Mouse (Mus musculus) embryonic facial prominence, embryonic 15.5 days (tissue): Measurements from ENCODE around the gene Wdr25. TPM values are rescaled to one million over a fixed set of nuclear protein-coding genes. Genes with fewer than 3 reads are reported as not detected.
A peak's percentile ranks its signal among the peaks of the same experiment; 100 is the strongest.

Experiments used
- ATAC-seq: fragments of 200-750 bp; cut with Nextera tagmentation; 2 replicates; pipeline ENCODE4 v1.8.0; 2017; ENCODE audit warnings: low read depth, moderate TSS enrichment; ENCODE audit not compliant: insufficient number of reproducible peaks, low FRiP score, low TSS enrichment
- H3K27ac ChIP-seq: fragments of 300-500 bp; sonication (generic); replicated peaks from 2 replicates; pipeline ENCODE4 v1.5.1; 2015; ENCODE audit warnings: mild to moderate bottlenecking, inconsistent platforms
- H3K27me3 ChIP-seq: fragments of 300-500 bp; sonication (generic); 2 replicates; pipeline ENCODE4 v1.6.1; 2015; ENCODE audit warnings: inconsistent platforms
- H3K36me3 ChIP-seq: fragments of 300-500 bp; sonication (generic); 2 replicates; pipeline ENCODE4 v1.6.1; 2015; ENCODE audit warnings: mild to moderate bottlenecking, inconsistent platforms
- H3K4me1 ChIP-seq: fragments of 300-500 bp; sonication (generic); 2 replicates; pipeline ENCODE4 v1.6.1; 2015; ENCODE audit warnings: inconsistent platforms
- H3K4me2 ChIP-seq: fragments of 300-500 bp; sonication (generic); replicated peaks from 2 replicates; pipeline ENCODE4 v1.6.1; 2015; ENCODE audit warnings: mild to moderate bottlenecking, inconsistent platforms
- H3K4me3 ChIP-seq: fragments of 300-500 bp; sonication (generic); replicated peaks from 2 replicates; pipeline ENCODE4 v1.5.1; 2015; ENCODE audit warnings: mild to moderate bottlenecking, inconsistent platforms
- H3K9ac ChIP-seq: fragments of 300-500 bp; sonication (generic); 2 replicates; pipeline ENCODE4 v1.6.1; 2015; ENCODE audit warnings: inconsistent platforms
- H3K9me3 ChIP-seq: fragments of 300-500 bp; sonication (generic); replicated peaks from 2 replicates; pipeline ENCODE4 v1.6.1; 2016; ENCODE audit warnings: inconsistent platforms
- WGBS: fragments of 180-500 bp; shearing (Covaris S2); methylation state at CpG from one replicate; pipeline ENCODE4 v1.1.7; 2015; 5-methylcytosine and 5-hydroxymethylcytosine counted together
- polyA plus RNA-seq: library from polyadenylated mRNA; unstranded; fragments of >200 nt; fragmentation: Nextera tagmentation; extraction: Ambion mirVana; gene quantifications from 2 replicates; pipeline ENCODE4 v1.2.1, GENCODE M21; 2015

The Wdr25 gene
- polyA plus RNA-seq, 1 experiment from 2014 or later: 9.9 TPM

- no peak overlapping the region for H3K4me2 ChIP-seq
- WGBS: 86% methylated on average over 6 of the region's 6 CpGs
- peaks cover 84% of the 10 kb centered on the region for H3K36me3 ChIP-seq
- no peak for ATAC-seq
- no peaks in the 10 kb centered on the region for H3K27me3 ChIP-seq
- no peak overlapping the region for H3K4me3 ChIP-seq
- no peaks in the 10 kb centered on the region for H3K9me3 ChIP-seq
- H3K4me1 ChIP-seq: no peaks in the 10 kb centered on the region
- no peak overlapping the region for H3K27ac ChIP-seq
- no peak overlapping the region for H3K9ac ChIP-seq
These were observed 28.4 kb upstream of the Wdr25 start for GRCm38 (mm10) chr12:108865007-108865494.

GRCm38 (mm10) chr12:108869575-108869974, 23.9 kb upstream of the Wdr25 start:
- Histone ChIP-seq H3K36me3 (peaks cover 74% of the 10 kb centered on the region), H3K4me3 (no peak overlapping the region), H3K27ac (no peak overlapping the region), H3K4me2 (no peak overlapping the region), H3K4me1 (no peaks in the 10 kb centered on the region), H3K9me3 (no peaks in the 10 kb centered on the region), H3K9ac (no peak overlapping the region), H3K27me3 (no peaks in the 10 kb centered on the region)
- 74% methylated on average over 2 of the region's 2 CpGs for WGBS
- no peak for ATAC-seq

- H3K36me3 ChIP-seq: peaks cover 74% of the 10 kb centered on the region
- no peak for ATAC-seq
- no peak overlapping the region for H3K4me3 ChIP-seq
- no peaks in the 10 kb centered on the region for H3K9me3 ChIP-seq
- no peaks in the 10 kb centered on the region for H3K27me3 ChIP-seq
- WGBS: 82% methylated on average over 5 of the region's 5 CpGs
- no peak overlapping the region for H3K4me2 ChIP-seq
- no peaks in the 10 kb centered on the region for H3K4me1 ChIP-seq
- H3K27ac ChIP-seq: no peak overlapping the region
- H3K9ac ChIP-seq: no peak overlapping the region
These were observed 20.3 kb upstream of the Wdr25 start for GRCm38 (mm10) chr12:108873122-108873521.

GRCm38 (mm10) chr12:108879138-108879537, 14.3 kb upstream of the Wdr25 start:
- WGBS: 89% methylated on average over 4 of the region's 4 CpGs
- H3K27ac ChIP-seq: no peak overlapping the region
- H3K9ac ChIP-seq: no peak overlapping the region

GRCm38 (mm10) chr12:108880606-108881005, 12.8 kb upstream of the Wdr25 start:
- WGBS: 96% methylated on average over 5 of the region's 5 CpGs
- no peak overlapping the region for H3K9ac ChIP-seq
- no peaks in the 10 kb centered on the region for H3K27me3 ChIP-seq
- ATAC-seq: no peak
- no peak overlapping the region for H3K4me2 ChIP-seq
- no peak overlapping the region for H3K27ac ChIP-seq
- no peaks in the 10 kb centered on the region for H3K9me3 ChIP-seq
- H3K4me3 ChIP-seq: no peak overlapping the region
- H3K36me3 ChIP-seq: peaks cover 72% of the 10 kb centered on the region
- H3K4me1 ChIP-seq: no peaks in the 10 kb centered on the region

More at GRCm38 (mm10) chr12:108879138-108879537, 14.3 kb upstream of the Wdr25 start:
- Histone ChIP-seq H3K9me3 (no peaks in the 10 kb centered on the region), H3K4me1 (no peaks in the 10 kb centered on the region), H3K4me2 (no peak overlapping the region), H3K36me3 (peaks cover 73% of the 10 kb centered on the region), H3K27me3 (no peaks in the 10 kb centered on the region), H3K4me3 (no peak overlapping the region)
- ATAC-seq: no peak

GRCm38 (mm10) chr12:108881192-108881591, 12.2 kb upstream of the Wdr25 start:
- H3K27me3 ChIP-seq: no peaks in the 10 kb centered on the region
- H3K9me3 ChIP-seq: no peaks in the 10 kb centered on the region
- peaks cover 72% of the 10 kb centered on the region for H3K36me3 ChIP-seq
- H3K4me2 ChIP-seq: no peak overlapping the region
- 81% methylated on average over 3 of the region's 3 CpGs for WGBS
- no peaks in the 10 kb centered on the region for H3K4me1 ChIP-seq
- H3K27ac ChIP-seq: no peak overlapping the region
- no peak overlapping the region for H3K9ac ChIP-seq
- H3K4me3 ChIP-seq: no peak overlapping the region
- ATAC-seq: no peak

- H3K4me3 ChIP-seq: no peak overlapping the region
- H3K9ac ChIP-seq: no peak overlapping the region
- no peaks in the 10 kb centered on the region for H3K4me1 ChIP-seq
- peaks cover 82% of the 10 kb centered on the region for H3K36me3 ChIP-seq
- H3K27me3 ChIP-seq: no peaks in the 10 kb centered on the region
- 87% methylated on average over 8 of the region's 8 CpGs for WGBS
- no peak for ATAC-seq
- no peak overlapping the region for H3K4me2 ChIP-seq
- no peaks in the 10 kb centered on the region for H3K9me3 ChIP-seq
- no peak overlapping the region for H3K27ac ChIP-seq
These were observed 10.7 kb upstream of the Wdr25 start for GRCm38 (mm10) chr12:108882776-108883175.

GRCm38 (mm10) chr12:108885906-108886305, 7.5 kb upstream of the Wdr25 start:
- no peak for ATAC-seq
- Histone ChIP-seq H3K27me3 (no peaks in the 10 kb centered on the region), H3K4me3 (no peak overlapping the region), H3K4me2 (no peak overlapping the region), H3K9me3 (no peaks in the 10 kb centered on the region), H3K36me3 (peaks cover 77% of the 10 kb centered on the region), H3K9ac (no peak overlapping the region), H3K27ac (no peak overlapping the region), H3K4me1 (no peaks in the 10 kb centered on the region)
- 71% methylated on average over 1 of the region's 1 CpGs for WGBS

GRCm38 (mm10) chr12:108887077-108887476, 6.4 kb upstream of the Wdr25 start:
- ATAC-seq: no peak
- 91% methylated on average over 4 of the region's 4 CpGs for WGBS
- no peaks in the 10 kb centered on the region for H3K4me1 ChIP-seq

GRCm38 (mm10) chr12:108888632-108889031, 4.8 kb upstream of the Wdr25 start:
- Histone ChIP-seq H3K4me2 (no peak overlapping the region), H3K9me3 (no peaks in the 10 kb centered on the region), H3K4me3 (no peak overlapping the region), H3K4me1 (peaks cover 11% of the 10 kb centered on the region), H3K36me3 (peaks cover 55% of the 10 kb centered on the region), H3K27me3 (no peaks in the 10 kb centered on the region), H3K9ac (no peak overlapping the region), H3K27ac (no peak overlapping the region)
- no peak for ATAC-seq
- WGBS: 66% methylated on average over 4 of the region's 4 CpGs

More at GRCm38 (mm10) chr12:108887077-108887476, 6.4 kb upstream of the Wdr25 start:
- Histone ChIP-seq H3K27ac (no peak overlapping the region), H3K9me3 (no peaks in the 10 kb centered on the region), H3K27me3 (no peaks in the 10 kb centered on the region), H3K4me2 (no peak overlapping the region), H3K9ac (no peak overlapping the region), H3K4me3 (no peak overlapping the region), H3K36me3 (peaks cover 70% of the 10 kb centered on the region)

- peak within 1 kb of the TSS; percentile 69 for H3K9ac ChIP-seq
- H3K4me1 ChIP-seq: peaks cover 21% of the 10 kb centered on the region
- peak within 1 kb of the TSS; percentile 76 for H3K4me2 ChIP-seq
- no peaks in the 10 kb centered on the region for H3K9me3 ChIP-seq
- H3K36me3 ChIP-seq: peaks cover 8% of the 10 kb centered on the region; the same call in 1 of the 2 replicates
- peak within 1 kb of the TSS; percentile 87 for H3K4me3 ChIP-seq
- H3K27me3 ChIP-seq: no peaks in the 10 kb centered on the region
- ATAC-seq: peak; percentile 100
- WGBS: under 1% methylated on average over 58 of the region's 58 CpGs
- H3K27ac ChIP-seq: no peak within 1 kb of the TSS
These were observed 442 bp downstream of the Wdr25 start, which contains the start of gene Wars for GRCm38 (mm10) chr12:108893715-108894431. TSS of gene Wars (minus strand) at chr12:108894174.

GRCm38 (mm10) chr12:108894432-108894816, 993 bp downstream of the Wdr25 start:
- WGBS: under 1% methylated on average over 7 of the region's 7 CpGs
- no peaks in the 10 kb centered on the region for H3K9me3 ChIP-seq
- no peaks in the 10 kb centered on the region for H3K27me3 ChIP-seq
- peaks cover 8% of the 10 kb centered on the region; the same call in 1 of the 2 replicates for H3K36me3 ChIP-seq
- H3K4me1 ChIP-seq: peaks cover 21% of the 10 kb centered on the region
- H3K9ac ChIP-seq: peak overlapping the region; percentile 69
- H3K4me2 ChIP-seq: peak overlapping the region; percentile 76
- peak overlapping the region; percentile 87 for H3K4me3 ChIP-seq
- no peak overlapping the region for H3K27ac ChIP-seq
- ATAC-seq: peak; percentile 13; the same call in 1 of the 2 replicates
